Mouse (Mus musculus): ENCODE measurements at regions not wholly inside any gene's neighbourhood (a gene's known extent, or its start where the extent isn't known, plus 50 kb on each side); places are given as distances from the start of the nearest gene placed in this dataset.

DNA sequence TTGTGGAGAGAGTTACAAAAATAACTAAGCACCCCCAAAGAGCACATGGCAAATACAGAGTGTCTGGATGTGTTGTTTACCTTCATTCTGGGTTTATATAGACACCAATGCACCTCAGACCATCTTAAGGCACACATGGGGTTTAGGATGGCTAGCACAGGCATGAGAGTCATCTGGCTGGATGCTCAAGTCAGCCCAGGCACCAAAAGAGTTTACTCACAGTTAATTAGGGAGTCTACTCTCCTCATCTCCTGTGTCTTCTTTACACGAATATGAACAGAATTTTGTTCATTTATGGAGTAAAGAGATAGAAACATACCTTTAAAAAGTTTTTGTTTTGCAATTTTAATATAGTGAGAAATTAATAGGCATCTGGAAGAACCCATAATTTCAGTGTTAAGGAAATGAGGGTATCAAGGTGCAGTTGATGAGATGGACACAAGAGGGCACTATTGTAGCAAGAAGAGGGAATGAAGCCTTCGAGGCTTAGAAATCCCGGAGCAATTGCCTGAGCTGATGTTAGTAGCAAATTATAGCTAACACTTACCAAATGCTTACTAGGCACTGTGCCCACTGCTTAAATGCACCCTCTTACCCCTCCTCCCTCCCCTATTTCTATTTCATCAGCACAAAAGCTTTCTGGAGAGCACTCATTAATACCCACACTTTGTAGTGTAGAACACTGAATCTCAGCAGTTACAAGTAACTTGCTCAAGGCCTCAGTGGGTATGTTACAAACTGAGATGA is 174.6 kb downstream of the Eepd1 start:
- WGBS: 0% methylated on average over 3 of the region's 3 CpGs
- Histone ChIP-seq H3K4me3 (no peak overlapping the region), H3K4me1 (no peaks in the 10 kb centered on the region), H3K27ac (no peak overlapping the region), H3K9ac (no peak overlapping the region), H3K36me3 (no peaks in the 10 kb centered on the region), H3K9me3 (no peaks in the 10 kb centered on the region), H3K27me3 (no peaks in the 10 kb centered on the region), H3K4me2 (no peak overlapping the region)
- no peak for ATAC-seq (ENCODE audit: insufficient number of reproducible peaks, low FRiP score, low TSS enrichment, low read depth)

DNA sequence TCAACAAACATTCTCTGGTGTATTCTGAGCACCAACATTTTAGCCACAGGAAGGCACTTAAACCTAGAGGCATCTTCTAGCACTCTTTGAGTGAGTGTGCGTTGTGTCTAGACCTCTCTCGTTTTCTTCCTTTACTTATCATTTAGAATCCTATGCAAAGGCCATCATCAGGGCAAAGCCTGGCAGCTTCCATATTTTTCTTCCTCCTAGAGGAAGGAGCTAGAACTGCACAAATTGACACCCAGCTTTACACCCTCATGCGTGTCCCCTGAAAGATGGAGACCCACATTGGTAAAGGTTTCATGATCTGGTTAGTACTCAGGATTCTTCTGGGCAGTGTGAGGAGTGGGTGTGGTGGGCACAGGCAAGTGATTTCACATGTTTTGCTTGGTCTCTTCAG is 175.2 kb downstream of the Eepd1 start:
- H3K4me1 ChIP-seq: no peaks in the 10 kb centered on the region
- no peak overlapping the region for H3K4me2 ChIP-seq
- no peak overlapping the region for H3K4me3 ChIP-seq
- WGBS: 80% methylated on average over 3 of the region's 3 CpGs
- ATAC-seq (ENCODE audit: insufficient number of reproducible peaks, low FRiP score, low TSS enrichment, low read depth): no peak
- H3K36me3 ChIP-seq: no peaks in the 10 kb centered on the region
- H3K9ac ChIP-seq: no peak overlapping the region
- no peaks in the 10 kb centered on the region for H3K9me3 ChIP-seq
- H3K27me3 ChIP-seq: no peaks in the 10 kb centered on the region
- no peak overlapping the region for H3K27ac ChIP-seq

DNA sequence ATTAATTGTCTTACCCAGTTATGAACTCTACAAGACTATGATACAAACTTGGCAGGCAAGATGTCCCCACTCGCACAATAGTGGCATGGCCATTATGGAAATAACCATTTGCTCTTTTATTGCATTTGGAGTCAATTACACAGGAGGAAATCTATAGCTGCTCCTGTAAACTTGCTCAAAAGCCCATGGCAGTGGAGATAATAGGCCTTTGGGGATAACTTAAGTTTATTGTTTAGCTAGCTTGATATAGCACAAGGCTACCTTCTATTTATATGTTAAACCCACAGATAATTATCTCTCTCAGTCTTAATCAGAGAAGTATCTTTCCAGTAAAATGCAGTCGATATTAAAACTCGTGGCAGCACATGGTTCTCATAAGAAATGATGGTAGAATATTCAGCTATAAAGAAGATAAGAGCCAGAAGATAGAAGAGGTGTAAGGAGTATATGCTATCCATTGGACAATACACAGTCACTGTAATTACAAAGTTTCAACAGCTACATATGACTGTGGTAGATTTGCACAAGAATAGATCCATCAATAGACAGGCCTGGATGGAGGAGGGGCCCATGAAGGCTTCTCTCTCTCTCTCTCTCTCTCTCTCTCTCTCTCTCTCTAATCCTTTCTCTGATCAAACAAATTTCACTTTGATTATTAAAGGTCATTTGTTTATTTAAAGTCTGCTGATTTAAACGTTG is 202.4 kb downstream of the Eepd1 start:
- Histone ChIP-seq H3K9me3 (no peaks in the 10 kb centered on the region), H3K27ac (no peak overlapping the region), H3K4me1 (no peaks in the 10 kb centered on the region), H3K4me3 (no peak overlapping the region), H3K9ac (no peak overlapping the region), H3K36me3 (no peaks in the 10 kb centered on the region), H3K4me2 (no peak overlapping the region), H3K27me3 (no peaks in the 10 kb centered on the region)
- no peak for ATAC-seq (ENCODE audit: insufficient number of reproducible peaks, low FRiP score, low TSS enrichment, low read depth)
- WGBS: 72% methylated on average over 4 of the region's 4 CpGs

DNA sequence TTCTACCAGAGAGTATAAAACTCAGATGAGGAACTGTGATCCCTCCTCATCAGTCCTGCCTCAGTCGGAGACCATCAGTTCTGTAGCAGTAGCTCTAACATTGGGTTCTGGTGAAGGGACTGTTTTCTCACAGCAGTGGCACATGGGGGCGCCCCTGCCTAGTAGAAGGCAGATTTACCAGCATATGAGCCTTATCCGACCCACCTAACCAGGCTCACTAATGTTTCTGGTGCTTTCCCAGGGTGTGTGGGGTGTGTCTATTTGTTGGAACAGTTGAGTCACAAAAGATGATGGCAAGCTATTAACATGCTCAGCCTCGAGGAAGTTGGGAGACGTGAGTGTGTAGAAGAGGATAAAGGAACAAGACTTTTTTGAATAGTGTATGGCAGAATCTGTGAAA is 212.3 kb downstream of the Eepd1 start:
- Histone ChIP-seq H3K27ac (no peak overlapping the region), H3K36me3 (no peaks in the 10 kb centered on the region), H3K4me2 (no peak overlapping the region), H3K27me3 (no peaks in the 10 kb centered on the region), H3K9me3 (no peaks in the 10 kb centered on the region), H3K4me1 (no peaks in the 10 kb centered on the region), H3K9ac (no peak overlapping the region), H3K4me3 (no peak overlapping the region)
- WGBS: 43% methylated on average over 5 of the region's 5 CpGs
- ATAC-seq (ENCODE audit: insufficient number of reproducible peaks, low FRiP score, low TSS enrichment, low read depth): no peak

DNA sequence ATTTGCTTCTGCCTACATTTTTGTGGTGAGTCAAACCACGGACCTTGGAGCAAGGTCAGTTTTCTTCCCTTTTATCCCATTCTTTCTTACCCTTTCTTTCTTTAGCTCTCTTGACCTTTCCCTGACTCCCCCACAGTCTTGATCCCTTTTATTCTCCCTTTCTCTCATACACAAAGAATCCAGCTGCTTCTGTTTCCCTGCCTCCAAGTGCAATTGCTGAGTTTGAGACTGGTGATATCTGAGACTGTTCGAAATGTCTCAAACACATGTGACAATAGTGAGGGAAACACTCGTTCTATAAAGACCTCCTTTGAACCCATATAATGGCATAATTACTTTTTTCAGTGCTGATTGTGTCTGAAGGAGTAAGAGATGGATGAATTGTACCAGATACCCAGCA is 213.7 kb downstream of the Eepd1 start:
- H3K4me3 ChIP-seq: no peak overlapping the region
- H3K9me3 ChIP-seq: no peaks in the 10 kb centered on the region
- H3K4me2 ChIP-seq: no peak overlapping the region
- ATAC-seq (ENCODE audit: insufficient number of reproducible peaks, low FRiP score, low TSS enrichment, low read depth): no peak
- 44% methylated on average over 3 of the region's 3 CpGs for WGBS
- H3K27ac ChIP-seq: no peak overlapping the region
- H3K36me3 ChIP-seq: no peaks in the 10 kb centered on the region
- no peaks in the 10 kb centered on the region for H3K27me3 ChIP-seq
- no peaks in the 10 kb centered on the region for H3K4me1 ChIP-seq
- no peak overlapping the region for H3K9ac ChIP-seq

DNA sequence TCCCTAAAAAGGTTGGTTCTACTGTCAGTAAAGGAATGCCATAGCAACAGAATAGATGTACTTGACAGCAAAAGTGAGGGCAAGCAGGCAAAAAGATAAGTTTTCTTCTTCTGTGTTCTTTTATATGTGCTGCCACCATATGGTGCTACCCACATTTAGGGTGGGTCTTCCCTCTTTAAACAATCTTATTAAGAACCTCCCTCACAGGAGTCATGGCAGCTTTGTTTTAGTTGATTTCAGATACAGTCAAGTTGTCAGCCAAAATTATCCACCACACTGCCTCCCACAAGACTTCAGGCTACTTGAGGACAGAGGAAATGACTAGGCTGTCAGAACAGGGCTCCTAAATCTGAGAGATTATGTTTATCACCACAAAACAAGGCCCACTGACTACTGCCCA is 232.3 kb downstream of the Eepd1 start:
- Histone ChIP-seq H3K9me3 (no peaks in the 10 kb centered on the region), H3K4me2 (no peak overlapping the region), H3K36me3 (no peaks in the 10 kb centered on the region), H3K27ac (no peak overlapping the region), H3K9ac (no peak overlapping the region), H3K27me3 (no peaks in the 10 kb centered on the region), H3K4me1 (no peaks in the 10 kb centered on the region), H3K4me3 (no peak overlapping the region)
- no peak for ATAC-seq (ENCODE audit: insufficient number of reproducible peaks, low FRiP score, low TSS enrichment, low read depth)

DNA sequence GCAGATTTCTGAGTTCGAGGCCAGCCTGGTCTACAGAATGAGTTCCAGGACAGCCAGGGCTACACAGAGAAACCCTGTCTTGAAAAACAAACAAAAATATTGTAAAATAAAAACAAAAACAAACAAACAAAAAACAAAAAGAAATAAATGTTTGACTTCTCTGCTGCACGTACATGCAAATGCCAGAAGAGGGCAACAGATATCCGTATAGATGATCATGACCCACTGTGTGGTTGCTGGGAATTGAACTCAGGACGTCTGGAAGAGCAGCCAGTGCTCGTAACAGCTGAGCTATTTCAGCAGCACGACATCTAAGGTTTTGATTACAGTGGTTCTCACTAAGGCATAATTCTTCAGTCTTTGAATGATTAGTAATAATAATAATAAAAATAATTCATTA is 262.8 kb downstream of the Eepd1 start:
- no peak overlapping the region for H3K9ac ChIP-seq
- 56% methylated on average over 6 of the region's 6 CpGs for WGBS
- H3K4me2 ChIP-seq: no peak overlapping the region
- no peaks in the 10 kb centered on the region for H3K36me3 ChIP-seq
- H3K27ac ChIP-seq: no peak overlapping the region
- no peak overlapping the region for H3K4me3 ChIP-seq
- no peaks in the 10 kb centered on the region for H3K9me3 ChIP-seq
- no peaks in the 10 kb centered on the region for H3K27me3 ChIP-seq
- H3K4me1 ChIP-seq: no peaks in the 10 kb centered on the region
- ATAC-seq (ENCODE audit: insufficient number of reproducible peaks, low FRiP score, low TSS enrichment, low read depth): no peak

DNA sequence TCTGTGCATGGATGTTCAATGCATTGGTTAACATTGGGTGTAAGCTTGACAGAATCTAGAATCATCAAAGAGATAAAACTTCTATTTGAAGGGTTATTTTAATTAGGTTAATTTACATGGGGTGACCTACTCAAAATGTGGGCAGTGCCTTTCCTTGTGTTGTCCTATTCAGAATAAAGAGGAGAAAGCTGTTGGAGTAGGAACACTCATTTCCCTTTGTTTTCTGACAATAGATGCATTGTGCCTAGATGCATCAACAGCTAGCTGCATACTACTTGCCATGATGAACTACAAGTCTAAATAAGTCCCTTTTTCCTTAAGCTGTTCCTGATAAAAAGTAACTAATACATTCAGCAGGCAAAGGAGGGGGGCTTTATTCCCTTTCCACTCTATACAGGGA is 269.8 kb downstream of the Eepd1 start:
- H3K27me3 ChIP-seq: no peaks in the 10 kb centered on the region
- H3K4me1 ChIP-seq: no peaks in the 10 kb centered on the region
- ATAC-seq (ENCODE audit: insufficient number of reproducible peaks, low FRiP score, low TSS enrichment, low read depth): no peak
- no peak overlapping the region for H3K27ac ChIP-seq
- H3K9me3 ChIP-seq: no peaks in the 10 kb centered on the region
- no peak overlapping the region for H3K4me2 ChIP-seq
- H3K9ac ChIP-seq: no peak overlapping the region
- H3K4me3 ChIP-seq: no peak overlapping the region
- no peaks in the 10 kb centered on the region for H3K36me3 ChIP-seq

DNA sequence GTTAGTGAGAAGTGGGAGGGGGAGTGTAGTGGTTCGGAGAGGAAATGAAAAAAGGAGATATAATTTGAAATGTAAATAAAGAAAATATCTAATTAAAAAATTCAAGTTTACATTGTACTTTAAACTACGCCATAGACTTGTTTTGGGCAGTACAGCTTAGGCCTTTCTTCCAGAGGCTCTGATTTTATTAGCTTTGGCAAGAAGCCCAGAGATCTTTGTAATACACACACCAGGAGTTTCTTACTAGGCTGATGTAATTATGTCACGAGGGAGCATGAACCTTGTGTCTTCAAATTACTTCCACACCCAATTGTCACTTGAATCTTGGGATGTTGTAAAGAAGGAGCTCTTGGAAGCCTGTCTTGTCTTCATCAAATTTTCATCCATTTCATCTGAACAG is 292.6 kb downstream of the Eepd1 start:
- no peaks in the 10 kb centered on the region for H3K27me3 ChIP-seq
- no peaks in the 10 kb centered on the region for H3K36me3 ChIP-seq
- H3K9ac ChIP-seq: no peak overlapping the region
- WGBS: 32% methylated on average over 3 of the region's 3 CpGs
- H3K27ac ChIP-seq: no peak overlapping the region
- peak; percentile 65; the same call in 1 of the 2 replicates for ATAC-seq (ENCODE audit: insufficient number of reproducible peaks, low FRiP score, low TSS enrichment, low read depth)
- H3K4me1 ChIP-seq: no peaks in the 10 kb centered on the region
- H3K4me2 ChIP-seq: no peak overlapping the region
- H3K9me3 ChIP-seq: no peaks in the 10 kb centered on the region
- H3K4me3 ChIP-seq: no peak overlapping the region

DNA sequence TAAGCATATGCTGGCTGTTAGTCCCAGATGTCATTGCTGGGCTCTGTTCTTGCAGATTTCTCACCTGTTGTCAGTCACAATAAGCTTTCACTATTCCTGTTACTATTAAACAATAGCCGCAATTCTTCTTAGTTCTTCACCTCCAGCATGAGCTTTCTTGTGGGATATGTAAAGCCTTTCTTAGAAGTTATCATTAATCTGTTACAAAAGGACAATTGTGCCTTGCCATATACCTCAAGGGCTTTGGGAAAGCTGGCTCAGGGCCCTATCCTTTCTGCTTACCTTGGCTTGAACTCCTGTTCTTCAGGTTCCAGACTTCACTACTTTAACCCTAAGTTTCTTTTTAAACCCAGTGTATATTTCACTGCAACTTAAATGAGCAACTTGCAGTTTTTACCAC is 301.3 kb downstream of the Eepd1 start:
- ATAC-seq (ENCODE audit: insufficient number of reproducible peaks, low FRiP score, low TSS enrichment, low read depth): no peak
- Histone ChIP-seq H3K4me1 (no peaks in the 10 kb centered on the region), H3K4me3 (no peak overlapping the region), H3K27ac (no peak overlapping the region), H3K9ac (no peak overlapping the region), H3K9me3 (no peaks in the 10 kb centered on the region), H3K27me3 (no peaks in the 10 kb centered on the region), H3K4me2 (no peak overlapping the region), H3K36me3 (no peaks in the 10 kb centered on the region)
- 84% methylated on average over 1 of the region's 1 CpGs for WGBS

DNA sequence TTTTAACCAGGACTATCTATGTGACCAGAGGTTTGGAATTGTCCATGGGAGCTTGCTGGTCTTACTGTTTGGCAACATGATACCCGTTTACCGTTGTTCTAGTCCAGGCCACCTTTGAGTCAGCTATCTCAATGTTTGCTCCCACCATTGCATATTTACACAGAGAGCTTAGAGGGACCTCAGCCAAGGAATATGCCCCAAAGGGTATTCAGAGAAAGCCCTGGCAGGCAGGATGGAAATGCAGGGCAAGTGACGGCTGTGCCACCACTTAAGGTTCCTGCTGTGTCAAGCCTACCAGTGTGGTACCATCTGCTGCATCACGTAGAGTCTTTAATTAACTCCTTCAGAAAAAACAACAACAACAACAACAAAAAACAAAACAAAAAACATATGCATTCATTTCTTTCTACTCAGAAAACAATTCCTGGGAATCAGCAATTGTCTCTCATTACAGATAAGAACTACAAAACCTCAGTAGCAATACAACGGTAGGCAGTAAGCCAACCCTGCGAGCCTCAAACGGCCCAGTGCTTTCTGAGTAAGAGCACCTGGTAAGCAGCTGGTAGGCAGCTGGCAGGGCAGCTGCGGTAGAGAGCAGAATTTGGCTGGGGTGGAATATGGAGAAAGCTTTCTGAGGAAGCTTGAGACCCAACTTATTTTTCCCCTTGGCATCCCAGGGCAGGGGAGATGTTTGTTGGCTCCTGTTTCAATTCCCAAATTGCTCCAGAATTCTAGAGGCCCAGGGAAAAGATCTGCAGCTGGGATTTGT is 314.0 kb downstream of the Eepd1 start:
- 75% methylated on average over 8 of the region's 8 CpGs for WGBS
- no peaks in the 10 kb centered on the region for H3K4me1 ChIP-seq
- H3K9ac ChIP-seq: no peak overlapping the region
- H3K27ac ChIP-seq: no peak overlapping the region
- no peak overlapping the region for H3K4me3 ChIP-seq
- H3K27me3 ChIP-seq: no peaks in the 10 kb centered on the region
- no peak overlapping the region for H3K4me2 ChIP-seq
- H3K9me3 ChIP-seq: no peaks in the 10 kb centered on the region
- no peaks in the 10 kb centered on the region for H3K36me3 ChIP-seq
- ATAC-seq (ENCODE audit: insufficient number of reproducible peaks, low FRiP score, low TSS enrichment, low read depth): no peak

DNA sequence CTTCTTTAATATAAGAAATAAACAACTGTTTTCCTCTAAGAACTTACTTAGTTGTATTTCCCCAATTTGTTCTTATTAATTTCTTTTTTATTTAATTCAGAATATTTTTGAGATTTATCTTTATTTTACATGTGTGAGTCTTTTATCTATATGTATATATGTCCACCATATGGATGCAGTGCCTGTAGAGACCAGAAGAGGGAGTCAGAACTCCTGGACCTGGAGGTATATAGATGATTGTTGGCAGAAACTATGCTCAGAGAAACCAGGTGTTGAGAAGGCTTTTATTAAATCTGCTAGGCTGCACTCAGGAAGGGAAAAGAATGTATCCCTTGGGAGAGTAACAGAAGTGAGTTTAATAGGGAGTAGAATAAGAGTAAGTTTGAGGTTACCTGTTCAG is 328.2 kb downstream of the Eepd1 start:
- H3K4me3 ChIP-seq: no peak overlapping the region

More for the DNA sequence above, 328.2 kb downstream of the Eepd1 start:
- H3K9ac ChIP-seq: no peak overlapping the region
- H3K27ac ChIP-seq: no peak overlapping the region
- H3K36me3 ChIP-seq: no peaks in the 10 kb centered on the region
- no peak overlapping the region for H3K4me2 ChIP-seq
- H3K4me1 ChIP-seq: no peaks in the 10 kb centered on the region
- ATAC-seq (ENCODE audit: insufficient number of reproducible peaks, low FRiP score, low TSS enrichment, low read depth): no peak
- H3K9me3 ChIP-seq: no peaks in the 10 kb centered on the region
- H3K27me3 ChIP-seq: no peaks in the 10 kb centered on the region

All from limb, embryonic 15.5 days (tissue).